Mouse (Mus musculus) MEL (cell line): ENCODE measurements around the gene Tmem248. TPM values are rescaled to one million over a fixed set of nuclear protein-coding genes. Genes with fewer than 3 reads are reported as not detected.

ENCODE experiments used
- polyA plus RNA-seq, 2 experiments: library from polyadenylated mRNA; stranded (reverse) in 1 of 2; unstranded in 1 of 2; fragments of >175 nt in 1 of 2; fragments of >200 nt in 1 of 2; gene quantifications; 2 replicates each; pipeline versions ENCODE4 v1.2.1 to v1.2.4; 2012; ENCODE audit warnings: low replicate concordance in 2 of 2, low read depth in 1 of 2; ENCODE audit not compliant: insufficient read length in 2 of 2, insufficient read depth in 1 of 2, missing spikeins in 1 of 2
- total RNA-seq: library from RNA; depleted of rRNA; stranded (reverse); fragments of 300-350 nt; gene quantifications from 2 replicates; pipeline ENCODE4 v1.2.3, GENCODE M21; 2012; rRNA removed

Tmem248 gene
- total and polyA plus RNA-seq, 3 experiments: 55.5 to 58.2 TPM; not detected in 1

Other genes starting within 250 kb of the Tmem248 start
- gene Gusb, start 214.0 kb upstream of the Tmem248 start, total RNA-seq: 37.8 and 44.4 TPM in 2 replicates
- 100 to 1,000 TPM in 1 of 2 experiments, 10 to 100 TPM in 1; 54.2 to 107 TPM for gene Gusb, start 214.0 kb upstream of the Tmem248 start, polyA plus RNA-seq
- 15.8 and 17.3 TPM in 2 replicates for gene Asl, start 187.8 kb upstream of the Tmem248 start, total RNA-seq
- gene Asl, start 187.8 kb upstream of the Tmem248 start, polyA plus RNA-seq: 10 to 100 TPM in 1 of 2 experiments, not detected in 1; 26.7 TPM
- 60.9 and 69.6 TPM in 2 replicates for gene Crcp, start 187.8 kb upstream of the Tmem248 start, total RNA-seq
- 10 to 100 TPM in 1 of 2 experiments, not detected in 1; 56.2 TPM for gene Crcp, start 187.8 kb upstream of the Tmem248 start, polyA plus RNA-seq
- gene Tpst1, start 143.8 kb upstream of the Tmem248 start, total RNA-seq: 27.9 and 31.7 TPM in 2 replicates
- 10 to 100 TPM in 1 of 2 experiments, not detected in 1; 32.3 TPM for gene Tpst1, start 143.8 kb upstream of the Tmem248 start, polyA plus RNA-seq
- gene Kctd7, start 72.2 kb upstream of the Tmem248 start, total RNA-seq: 6.4 and 7.0 TPM in 2 replicates
- 1 to 10 TPM in 1 of 2 experiments, not detected in 1; 5.8 TPM for gene Kctd7, start 72.2 kb upstream of the Tmem248 start, polyA plus RNA-seq
- gene Rabgef1, start 45.3 kb upstream of the Tmem248 start, total RNA-seq: 24.3 and 25.8 TPM in 2 replicates
- gene Rabgef1, start 45.3 kb upstream of the Tmem248 start, polyA plus RNA-seq: 10 to 100 TPM in 1 of 2 experiments, not detected in 1; 35.1 TPM
- 51.1 and 74.7 TPM in 2 replicates for gene Sbds, start 38.4 kb downstream of the Tmem248 start, total RNA-seq
- gene Sbds, start 38.4 kb downstream of the Tmem248 start, polyA plus RNA-seq: 10 to 100 TPM in 1 of 2 experiments, not detected in 1; 88.1 TPM
- gene Tyw1, start 38.5 kb downstream of the Tmem248 start, total RNA-seq: 33.0 and 38.8 TPM in 2 replicates
- gene Tyw1, start 38.5 kb downstream of the Tmem248 start, polyA plus RNA-seq: 100 to 1,000 TPM in 1 of 2 experiments, 10 to 100 TPM in 1; 33.3 to 133 TPM
- not detected in 2 replicates for gene Caln1, start 152.4 kb downstream of the Tmem248 start, total RNA-seq
- gene Caln1, start 152.4 kb downstream of the Tmem248 start, polyA plus RNA-seq: not detected
- gene A330070K13Rik, start 167.6 kb downstream of the Tmem248 start, total RNA-seq: not detected in 2 replicates
- not detected for gene A330070K13Rik, start 167.6 kb downstream of the Tmem248 start, polyA plus RNA-seq